Mouse (Mus musculus): ENCODE data around the gene Rpusd1.

DNA sequence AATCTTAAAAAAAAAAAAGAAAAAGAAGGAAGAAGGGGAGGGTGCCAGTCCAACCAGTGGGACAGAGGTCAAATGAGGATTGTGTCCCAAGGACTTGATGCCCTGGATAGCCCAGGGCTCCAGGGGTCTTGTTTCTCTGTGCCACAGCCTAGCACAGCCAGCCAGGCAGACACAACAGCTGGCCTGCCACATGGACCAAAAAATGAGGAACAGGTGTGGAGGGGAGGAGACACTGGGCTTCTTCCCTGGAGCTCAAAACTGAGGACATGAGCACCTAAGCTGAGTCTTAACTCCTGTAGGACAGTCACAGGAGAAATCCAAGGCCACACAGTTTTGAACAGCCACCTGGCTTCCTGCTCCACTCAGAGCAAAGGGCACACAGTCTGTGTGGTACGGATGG lies 31.2 kb upstream of the Rpusd1 start:
- TF ChIP-seq CTCF (IDR thresholded peaks at IDR 0.05; ENCODE audit: low read depth) = no peak
- TF ChIP-seq EP300 (IDR thresholded peaks at IDR 0.05; ENCODE audit: low read depth) = no peak

Measured in liver, postnatal 0 days (tissue).